Comparison of ENCODE assay signal across 8 mouse cellular contexts in genomic region chr1:83076190-83076917, GRCm38 (mm10). TPM values are rescaled to one million over a fixed set of nuclear protein-coding genes. Genes with fewer than 3 reads are reported as not detected.
A peak's percentile ranks its signal among the peaks of the same experiment; 100 is the strongest.
DNase-seq lines count a peak whose midpoint lies in the region; ATAC-seq and TF ChIP-seq lines count a peak whose summit lies in the region.

No protein-coding gene starts in this region.

- H3K4me2 ChIP-seq in forebrain, postnatal 0 days (ENCODE audit: low read depth) = peak overlapping the region; percentile 51
- peak overlapping the region; percentile 34 for H3K4me2 ChIP-seq in kidney, embryonic 14.5 days (replicated peaks; ENCODE audit: low read depth, low read length)
- H3K4me2 ChIP-seq in liver, embryonic 14.5 days (ENCODE audit: low read depth) = peak overlapping the region; percentile 22; the same call in 1 of the 2 replicates

- no peaks in the 10 kb centered on the region for H3K36me3 ChIP-seq in forebrain, postnatal 0 days (ENCODE audit: insufficient read depth)
- H3K36me3 ChIP-seq in kidney, embryonic 14.5 days (ENCODE audit: control insufficient read depth, insufficient read depth, low read length) = no peaks in the 10 kb centered on the region
- H3K36me3 ChIP-seq in liver, embryonic 14.5 days (replicated peaks; ENCODE audit: control insufficient read depth, insufficient read depth, low read depth) = no peaks in the 10 kb centered on the region

- no peak for TF ChIP-seq EP300 in liver, embryonic 14.5 days (IDR thresholded peaks at IDR 0.05; ENCODE audit: low read depth)

- no peaks in the 10 kb centered on the region for H3K27me3 ChIP-seq in forebrain, postnatal 0 days (ENCODE audit: insufficient read depth, low read length)
- H3K27me3 ChIP-seq in kidney, embryonic 14.5 days (ENCODE audit: control insufficient read depth, insufficient read depth, low read length) = no peaks in the 10 kb centered on the region
- H3K27me3 ChIP-seq in liver, embryonic 14.5 days (ENCODE audit: control insufficient read depth, insufficient read depth, low read length) = no peaks in the 10 kb centered on the region

- H3K9me3 ChIP-seq in forebrain, postnatal 0 days (ENCODE audit: low read length) = no peaks in the 10 kb centered on the region
- H3K9me3 ChIP-seq in kidney, embryonic 14.5 days (ENCODE audit: control insufficient read depth, low read length) = no peaks in the 10 kb centered on the region
- H3K9me3 ChIP-seq in liver, embryonic 14.5 days (ENCODE audit: control insufficient read depth, low read length) = no peaks in the 10 kb centered on the region

- H3K9ac ChIP-seq in forebrain, postnatal 0 days = peak overlapping the region; percentile 45
- no peak overlapping the region for H3K9ac ChIP-seq in kidney, embryonic 14.5 days (ENCODE audit: low read depth, low read length)
- no peak overlapping the region for H3K9ac ChIP-seq in liver, embryonic 14.5 days (replicated peaks)

- peak; percentile 96 for ATAC-seq in forebrain, postnatal 0 days
- peak; percentile 79 for ATAC-seq in kidney, embryonic 14.5 days (ENCODE audit: low FRiP score, low TSS enrichment)
- no peak for ATAC-seq in liver, embryonic 14.5 days (ENCODE audit: insufficient read depth)

- H3K4me1 ChIP-seq in forebrain, postnatal 0 days (ENCODE audit: insufficient read depth) = no peaks in the 10 kb centered on the region
- H3K4me1 ChIP-seq in kidney, embryonic 14.5 days (ENCODE audit: control insufficient read depth, insufficient read depth, low read length) = no peaks in the 10 kb centered on the region
- no peaks in the 10 kb centered on the region for H3K4me1 ChIP-seq in liver, embryonic 14.5 days (replicated peaks; ENCODE audit: control insufficient read depth in 2 of 2, insufficient read depth in 2 of 2, low read length in 1 of 2)

- H3K4me3 ChIP-seq in forebrain, postnatal 0 days (ENCODE audit: low read depth, low read length) = peak overlapping the region; percentile 30
- H3K4me3 ChIP-seq in kidney, embryonic 14.5 days (ENCODE audit: low read length) = peak overlapping the region; percentile 17; the same call in 1 of the 2 replicates
- H3K4me3 ChIP-seq in liver, embryonic 14.5 days (ENCODE audit: insufficient read depth in 1 of 2, low read depth in 2 of 2, low read length in 2 of 2) = no peak overlapping the region

- DNase-seq in right cerebral cortex, adult 18-20 months = peak; percentile 20
- no peak for DNase-seq in right cerebral cortex, postnatal 14 days
- DNase-seq in brain, adult 2 months (ENCODE audit: low read depth, low spot score) = peak; percentile 60
- peak; percentile 89 for DNase-seq in forebrain, postnatal 0 days
- DNase-seq in liver, embryonic 14.5 days (ENCODE audit: low read depth in 3 of 3, low spot score in 3 of 3) = peak; percentile 7 to 20 (median 18)
- DNase-seq in retina, embryonic 14.5 days (ENCODE audit: low spot score) = peak; percentile 88
- no peak for DNase-seq in ovary, adult 18-20 months (ENCODE audit: low spot score)

- TF ChIP-seq CTCF in forebrain, postnatal 0 days (IDR thresholded peaks at IDR 0.05; ENCODE audit: low read depth) = peak; percentile 94
- TF ChIP-seq CTCF in liver, embryonic 14.5 days (IDR thresholded peaks at IDR 0.05; ENCODE audit: low read depth) = peak; percentile 78

- WGBS in forebrain, postnatal 0 days = 46% methylated on average over 11 of the region's 11 CpGs
- WGBS in kidney, embryonic 14.5 days = 49% methylated on average over 11 of the region's 11 CpGs
- WGBS in liver, embryonic 14.5 days (ENCODE audit: insufficient replicate concordance) = 36% methylated on average over 11 of the region's 11 CpGs

- H3K27ac ChIP-seq in forebrain, postnatal 0 days (ENCODE audit: low read depth, low read length) = no peak overlapping the region
- no peak overlapping the region for H3K27ac ChIP-seq in kidney, embryonic 14.5 days (ENCODE audit: low read depth, low read length)
- H3K27ac ChIP-seq in liver, embryonic 14.5 days = no peak overlapping the region

RNA-seq across cellular contexts. Expression of gene Krtap28-13, which starts 15.6 kb away (rescaled TPM):
- total RNA-seq in forebrain, postnatal 0 days (2014; rRNA removed) = not detected in 2 replicates
- not detected in 2 replicates for polyA plus RNA-seq in forebrain, postnatal 0 days (2015; fragmentation: Nextera tagmentation; extraction: Ambion mirVana)
- not detected in 2 replicates for polyA plus RNA-seq in kidney, embryonic 14.5 days (2014; fragmentation: Nextera tagmentation; extraction: Ambion mirVana)
- polyA plus RNA-seq in liver, embryonic 14.5 days (2012; rRNA removed) = not detected in 2 replicates
- not detected in 2 replicates for polyA plus RNA-seq in liver, embryonic 14.5 days (2014; fragmentation: Nextera tagmentation; extraction: Ambion mirVana)

RNA-seq across cellular contexts. Expression of gene A030005K14Rik, which starts 17.2 kb away (rescaled TPM):
- not detected in 2 replicates for total RNA-seq in forebrain, postnatal 0 days (2014; rRNA removed)
- polyA plus RNA-seq in forebrain, postnatal 0 days (2015; fragmentation: Nextera tagmentation; extraction: Ambion mirVana) = not detected in 2 replicates
- not detected in 2 replicates for polyA plus RNA-seq in kidney, embryonic 14.5 days (2014; fragmentation: Nextera tagmentation; extraction: Ambion mirVana)
- not detected in 2 replicates for polyA plus RNA-seq in liver, embryonic 14.5 days (2012; rRNA removed)
- not detected in 2 replicates for polyA plus RNA-seq in liver, embryonic 14.5 days (2014; fragmentation: Nextera tagmentation; extraction: Ambion mirVana)

RNA-seq across cellular contexts. Expression of gene Gm47969, which starts 31.6 kb away (rescaled TPM):
- total RNA-seq in forebrain, postnatal 0 days (2014; rRNA removed) = not detected in 2 replicates
- polyA plus RNA-seq in forebrain, postnatal 0 days (2015; fragmentation: Nextera tagmentation; extraction: Ambion mirVana) = not detected in 2 replicates
- not detected in 2 replicates for polyA plus RNA-seq in kidney, embryonic 14.5 days (2014; fragmentation: Nextera tagmentation; extraction: Ambion mirVana)
- not detected in 2 replicates for polyA plus RNA-seq in liver, embryonic 14.5 days (2012; rRNA removed)
- not detected in 2 replicates for polyA plus RNA-seq in liver, embryonic 14.5 days (2014; fragmentation: Nextera tagmentation; extraction: Ambion mirVana)

RNA-seq across cellular contexts. Expression of gene Krtap28-10, which starts 34.1 kb away (rescaled TPM):
- total RNA-seq in forebrain, postnatal 0 days (2014; rRNA removed) = not detected in 2 replicates
- not detected in 2 replicates for polyA plus RNA-seq in forebrain, postnatal 0 days (2015; fragmentation: Nextera tagmentation; extraction: Ambion mirVana)
- polyA plus RNA-seq in kidney, embryonic 14.5 days (2014; fragmentation: Nextera tagmentation; extraction: Ambion mirVana) = not detected in 2 replicates
- not detected in 2 replicates for polyA plus RNA-seq in liver, embryonic 14.5 days (2012; rRNA removed)
- not detected in 2 replicates for polyA plus RNA-seq in liver, embryonic 14.5 days (2014; fragmentation: Nextera tagmentation; extraction: Ambion mirVana)

RNA-seq across cellular contexts. Expression of gene Slc19a3, which starts 38.1 kb away (rescaled TPM):
- 0.85 and 1.3 TPM in 2 replicates for total RNA-seq in forebrain, postnatal 0 days (2014; rRNA removed)
- 0.69 and 0.99 TPM in 2 replicates for polyA plus RNA-seq in forebrain, postnatal 0 days (2015; fragmentation: Nextera tagmentation; extraction: Ambion mirVana)
- polyA plus RNA-seq in kidney, embryonic 14.5 days (2014; fragmentation: Nextera tagmentation; extraction: Ambion mirVana) = 0.74 and 1.4 TPM in 2 replicates
- polyA plus RNA-seq in liver, embryonic 14.5 days (2012; rRNA removed) = 0.04 TPM in 2 replicates
- polyA plus RNA-seq in liver, embryonic 14.5 days (2014; fragmentation: Nextera tagmentation; extraction: Ambion mirVana) = not detected in 2 replicates

Comparison
In these comparisons a context has a peak if more than half of its experiments do, and no peak if none do; other contexts are left out.
1. DNase-seq: peak in right cerebral cortex, adult 18-20 months (single experiment), brain, adult 2 months (single experiment), forebrain, postnatal 0 days (single experiment), liver, embryonic 14.5 days (3 of 3) and retina, embryonic 14.5 days (single experiment); none in right cerebral cortex, postnatal 14 days (single experiment) and ovary, adult 18-20 months (single experiment).
2. H3K4me3 ChIP-seq: peak in forebrain, postnatal 0 days (single experiment) and kidney, embryonic 14.5 days (single experiment); none in liver, embryonic 14.5 days (0 of 2).
3. Peak in every context shown above with its lines, with median percentiles within 50 percentile points of each other: H3K4me2 ChIP-seq.